Mouse (Mus musculus) stomach, embryonic 15.5 days (tissue): ENCODE measurements around the gene Kdm2a. TPM values are rescaled to one million over a fixed set of nuclear protein-coding genes. Genes with fewer than 3 reads are reported as not detected.

Experiments used
- polyA plus RNA-seq: library from polyadenylated mRNA; unstranded; fragments of >200 nt; fragmentation: Nextera tagmentation; extraction: Ambion mirVana; gene quantifications from 2 replicates; pipeline ENCODE4 v1.2.1, GENCODE M21; 2015

The Kdm2a gene
- polyA plus RNA-seq, 1 experiment from 2014 or later: 37.2 TPM

Other genes with a start within 250 kb of the Kdm2a start
- 164 and 180 TPM in 2 replicates for gene Coro1b, start 249.7 kb downstream of the Kdm2a start, polyA plus RNA-seq
- 6.4 and 7.5 TPM in 2 replicates for gene Ptprcap, start 244.7 kb downstream of the Kdm2a start, polyA plus RNA-seq
- 44.7 and 49.5 TPM in 2 replicates for gene Rps6kb2, start 234.9 kb downstream of the Kdm2a start, polyA plus RNA-seq
- 1.5 and 2.0 TPM in 2 replicates for gene Carns1, start 222.8 kb downstream of the Kdm2a start, polyA plus RNA-seq
- 3.0 and 4.0 TPM in 2 replicates for gene Tbc1d10c, start 207.0 kb downstream of the Kdm2a start, polyA plus RNA-seq
- 745 and 766 TPM in 2 replicates for gene Ppp1ca, start 206.2 kb downstream of the Kdm2a start, polyA plus RNA-seq
- 25.4 and 27.4 TPM in 2 replicates for gene Rad9a, start 196.6 kb downstream of the Kdm2a start, polyA plus RNA-seq
- 5.4 and 6.2 TPM in 2 replicates for gene Clcf1, start 184.0 kb downstream of the Kdm2a start, polyA plus RNA-seq
- gene AC109138.7, start 183.9 kb downstream of the Kdm2a start, polyA plus RNA-seq: not detected in 2 replicates
- 26.7 and 36.4 TPM in 2 replicates for gene Pold4, start 166.4 kb downstream of the Kdm2a start, polyA plus RNA-seq
- gene Ssh3, start 129.1 kb downstream of the Kdm2a start, polyA plus RNA-seq: 27.6 and 32.6 TPM in 2 replicates
- 9.5 TPM in 2 replicates for gene Ankrd13d, start 115.1 kb downstream of the Kdm2a start, polyA plus RNA-seq
- 18.5 and 18.7 TPM in 2 replicates for gene Grk2, start 92.1 kb downstream of the Kdm2a start, polyA plus RNA-seq
- gene Rhod, start 41.1 kb upstream of the Kdm2a start, polyA plus RNA-seq: 24.1 and 32.0 TPM in 2 replicates
- gene Syt12, start 79.2 kb upstream of the Kdm2a start, polyA plus RNA-seq: 0.81 and 0.99 TPM in 2 replicates
- 1.2 and 1.3 TPM in 2 replicates for gene 2010003K11Rik, start 100.3 kb upstream of the Kdm2a start, polyA plus RNA-seq
- 18.0 and 19.1 TPM in 2 replicates for gene Pcx, start 112.2 kb upstream of the Kdm2a start, polyA plus RNA-seq
- 5.7 and 6.1 TPM in 2 replicates for gene Lrfn4, start 217.4 kb upstream of the Kdm2a start, polyA plus RNA-seq
- 66.1 and 66.8 TPM in 2 replicates for gene Rce1, start 227.4 kb upstream of the Kdm2a start, polyA plus RNA-seq